Mouse (Mus musculus): ENCODE results near the gene AI854703.

- no peak for TF ChIP-seq CTCF (IDR thresholded peaks at IDR 0.05; ENCODE audit: low read depth, low read length)
- TF ChIP-seq POLR2A (IDR thresholded peaks at IDR 0.05; ENCODE audit: extremely low read depth, insufficient read depth, low read length): no peak
Observed at GRCm38 (mm10) chr6:48628808-48629660, 2.5 kb downstream of the AI854703 start.

Data from liver, adult 2 months (tissue).